Mouse (Mus musculus): ENCODE data around the gene Aatk.
A peak's percentile ranks its signal among the peaks of the same experiment; 100 is the strongest.

Aatk gene

DNA sequence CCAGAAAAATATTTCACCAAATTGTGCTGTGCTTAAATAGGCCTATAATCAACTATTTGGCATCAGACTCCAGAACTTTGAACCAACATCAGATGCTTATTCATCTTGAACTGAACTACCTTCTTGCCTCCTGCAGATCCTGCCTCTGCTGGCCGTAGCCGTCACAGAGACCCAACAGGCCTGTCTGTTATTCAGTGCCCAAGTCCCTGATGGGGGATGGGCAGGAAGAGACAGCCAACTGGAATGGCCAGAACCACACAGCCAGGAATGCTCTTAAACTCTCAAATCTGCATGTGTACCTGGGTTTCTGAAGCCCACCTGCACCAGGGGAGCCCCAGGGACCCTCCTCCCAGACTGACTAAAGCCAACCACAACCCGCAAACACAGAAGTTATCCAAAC, 20.0 kb downstream of the Aatk start:
- no peak for DNase-seq (ENCODE audit: extremely low spot score, low spot score)

DNA sequence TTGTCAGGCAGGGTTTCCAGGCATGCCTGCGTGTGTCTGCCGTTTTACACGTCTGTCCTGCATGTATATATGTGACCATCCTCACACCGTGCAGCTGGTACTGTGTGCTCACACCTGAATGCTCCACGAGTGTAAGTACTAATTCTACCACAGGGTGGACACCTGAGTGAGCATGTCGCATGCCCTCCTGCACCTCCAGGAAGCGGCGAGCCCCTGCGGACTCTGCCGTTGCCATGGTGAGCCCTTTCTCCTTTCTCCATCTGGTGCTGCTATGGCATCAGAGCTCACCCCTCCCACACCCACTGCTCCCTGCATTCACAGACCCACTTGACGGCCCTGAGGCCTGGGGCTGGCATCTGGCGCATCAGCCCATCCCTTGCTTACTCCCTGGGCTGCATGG, 24.1 kb downstream of the Aatk start:
- DNase-seq (ENCODE audit: extremely low spot score, low spot score): no peak

DNA sequence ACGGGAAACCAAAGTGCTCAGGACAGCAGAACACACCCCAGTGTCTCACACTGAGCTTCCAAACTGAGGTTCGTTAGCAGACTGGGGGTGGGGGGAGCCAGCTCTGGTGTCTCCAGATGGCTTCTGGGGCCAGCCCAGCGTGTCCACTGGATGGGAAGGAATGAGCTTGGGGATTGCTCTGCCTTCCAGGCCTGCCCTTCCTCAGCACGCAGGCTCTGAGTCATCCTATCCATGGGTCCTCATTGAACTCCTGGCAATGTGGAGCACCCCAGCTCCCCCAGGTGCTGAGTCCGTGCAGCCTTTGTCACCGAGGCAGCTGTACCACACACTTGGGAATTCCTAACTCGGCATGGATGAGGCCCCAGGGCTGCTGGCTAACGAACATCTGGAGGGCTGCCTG, 24.8 kb downstream of the Aatk start:
- no peak for DNase-seq (ENCODE audit: extremely low spot score, low spot score)

DNA sequence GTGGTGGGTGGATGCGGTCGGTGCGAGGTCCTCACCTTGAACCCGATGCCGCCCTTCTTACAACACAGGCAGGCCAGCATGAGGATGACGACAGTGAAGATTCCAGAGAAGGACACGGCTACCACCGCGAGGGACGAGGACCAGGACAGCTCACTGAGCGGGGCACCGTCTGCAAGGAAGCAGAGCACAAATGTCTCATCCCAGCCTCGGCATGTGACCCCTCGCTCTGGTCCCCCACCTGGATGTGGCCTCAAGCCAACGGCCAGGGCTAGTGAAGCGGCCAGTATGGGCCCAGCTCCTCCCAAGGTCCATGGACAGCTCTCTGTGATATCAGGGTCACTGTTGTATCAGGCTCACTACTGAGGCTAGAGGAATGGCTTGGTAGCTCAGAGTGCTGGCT, 25.6 kb downstream of the Aatk start:
- no peak for DNase-seq (ENCODE audit: extremely low spot score, low spot score)

DNA sequence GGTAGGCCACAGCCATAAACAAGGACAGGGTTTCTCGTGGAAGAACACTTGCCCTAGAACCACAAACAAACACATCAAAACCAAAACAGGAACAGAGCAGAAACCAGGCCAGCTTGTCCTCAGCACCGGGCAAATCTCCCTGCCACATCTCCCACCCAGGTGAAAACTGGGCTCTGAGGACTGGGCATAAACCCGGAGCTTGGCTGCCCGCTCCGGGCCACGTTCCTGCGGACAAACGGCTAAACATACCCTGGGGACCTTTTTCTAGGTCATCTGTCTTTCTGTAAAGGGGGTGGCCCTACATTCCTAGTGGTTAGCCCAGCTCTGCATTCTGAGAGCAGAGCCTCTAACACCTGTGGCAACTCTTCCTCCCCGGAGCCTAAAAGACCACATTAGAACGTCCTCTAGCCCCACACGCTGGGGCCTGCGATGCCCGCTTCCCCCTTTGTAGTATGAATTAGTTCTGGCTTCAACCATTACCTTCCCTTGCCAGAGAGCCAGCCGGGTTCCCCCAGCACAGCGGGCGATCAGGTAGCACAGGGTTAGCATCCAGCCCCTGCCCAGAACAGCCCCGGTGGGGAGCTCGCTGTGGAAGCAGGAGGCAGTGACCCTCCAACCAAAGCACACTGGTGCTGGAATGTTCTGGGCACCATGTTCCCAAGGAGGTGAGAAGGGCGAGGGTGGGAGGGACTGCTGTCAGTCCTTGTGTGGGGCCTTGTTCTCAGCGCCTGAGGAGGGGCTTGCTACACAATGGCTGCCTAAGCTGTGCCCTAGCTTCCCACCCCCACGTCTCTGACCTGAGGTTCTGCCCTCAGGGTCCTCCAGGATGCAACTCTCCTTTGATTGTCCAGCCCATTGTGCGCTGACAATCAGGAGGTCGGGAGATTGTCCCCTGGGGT, 27.2 kb downstream of the Aatk start:
- no peak for DNase-seq (ENCODE audit: extremely low spot score, low spot score)

DNA sequence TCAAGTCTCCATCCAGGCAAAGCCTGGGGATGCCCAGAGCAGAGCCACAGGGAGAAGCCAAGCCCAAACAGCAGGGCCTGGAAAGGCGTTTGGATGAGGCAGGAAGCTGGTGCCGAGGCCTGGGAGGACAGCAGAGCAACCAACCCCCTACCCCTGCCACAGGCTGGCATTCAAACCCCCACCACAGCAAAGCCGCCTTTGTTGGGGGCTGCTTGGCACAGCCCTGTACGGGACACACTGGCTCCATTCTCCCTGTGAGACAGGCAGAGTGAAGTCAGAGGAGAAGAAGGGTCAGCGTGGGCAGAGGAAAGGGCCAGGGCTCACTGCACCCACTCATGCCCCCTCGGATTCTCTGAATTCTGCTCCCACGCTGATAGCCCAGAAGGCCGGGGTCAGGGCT, 30.0 kb downstream of the Aatk start:
- DNase-seq (ENCODE audit: extremely low spot score, low spot score): no peak

DNA sequence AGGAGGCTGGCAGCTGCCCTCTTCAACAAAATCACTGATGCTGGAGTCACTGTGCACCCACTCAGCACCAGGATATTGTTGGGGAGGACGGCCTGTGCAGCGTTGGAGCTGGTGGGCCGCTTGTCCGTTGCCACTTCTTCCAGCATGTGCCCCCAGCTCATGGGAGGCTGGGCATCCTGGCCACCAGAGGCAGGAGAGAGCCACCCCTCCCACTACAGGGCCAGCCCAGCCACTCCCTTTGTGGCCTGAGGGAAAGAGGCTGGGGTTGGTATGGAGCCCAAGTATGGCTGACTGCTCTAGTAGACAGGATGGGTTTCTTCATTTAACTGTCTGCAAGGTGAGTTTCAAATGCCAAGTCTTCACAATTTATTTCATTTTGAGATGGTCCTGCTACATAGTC, 32.2 kb downstream of the Aatk start:
- no peak for DNase-seq (ENCODE audit: extremely low spot score, low spot score)

DNA sequence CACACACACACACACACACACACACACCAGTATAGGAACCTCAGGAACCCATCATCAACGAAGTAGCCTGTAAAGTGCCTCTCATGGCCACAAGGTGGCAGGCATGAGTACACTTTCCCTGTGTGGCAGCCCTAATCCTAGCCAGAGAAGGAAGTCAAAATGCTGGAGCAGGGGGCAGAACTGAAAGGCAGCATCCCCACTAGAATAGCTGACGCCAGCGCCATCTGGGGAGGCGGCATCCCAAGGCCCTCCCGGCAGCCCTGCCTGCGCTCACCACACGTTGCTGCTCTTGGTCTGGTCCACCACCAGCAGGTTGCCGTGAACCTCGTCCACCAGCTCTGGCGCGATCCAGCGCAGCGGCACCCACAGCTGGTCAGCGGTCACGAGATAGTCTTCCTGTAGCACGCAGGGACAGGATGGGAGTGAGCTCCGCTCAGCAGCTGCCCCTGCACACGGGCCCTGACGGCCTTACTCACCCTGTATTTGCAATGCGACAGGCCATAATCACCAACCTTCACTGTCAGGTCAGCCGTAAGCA, 33.7 kb downstream of the Aatk start:
- peak; percentile 88 for DNase-seq (ENCODE audit: extremely low spot score, low spot score)

DNA sequence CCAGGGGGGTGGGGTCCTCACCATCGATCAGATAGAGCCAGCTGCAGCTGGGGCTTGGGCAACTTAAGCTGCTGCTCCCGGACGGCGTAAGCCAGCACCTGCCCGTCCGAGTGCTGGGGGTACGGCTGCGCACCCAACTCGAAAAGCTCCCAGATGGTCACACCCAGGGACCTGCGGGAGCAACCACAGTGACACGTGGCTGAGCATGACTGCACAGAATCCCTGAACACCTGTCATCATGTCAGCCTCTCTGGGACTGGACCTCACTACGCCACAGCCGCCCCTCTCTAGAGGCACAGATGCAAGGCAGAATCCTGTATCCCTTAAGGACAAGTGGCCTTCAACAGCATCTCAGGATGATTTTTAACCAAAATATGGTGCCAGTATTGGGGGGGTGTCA, 34.3 kb downstream of the Aatk start:
- no peak for DNase-seq (ENCODE audit: extremely low spot score, low spot score)

DNA sequence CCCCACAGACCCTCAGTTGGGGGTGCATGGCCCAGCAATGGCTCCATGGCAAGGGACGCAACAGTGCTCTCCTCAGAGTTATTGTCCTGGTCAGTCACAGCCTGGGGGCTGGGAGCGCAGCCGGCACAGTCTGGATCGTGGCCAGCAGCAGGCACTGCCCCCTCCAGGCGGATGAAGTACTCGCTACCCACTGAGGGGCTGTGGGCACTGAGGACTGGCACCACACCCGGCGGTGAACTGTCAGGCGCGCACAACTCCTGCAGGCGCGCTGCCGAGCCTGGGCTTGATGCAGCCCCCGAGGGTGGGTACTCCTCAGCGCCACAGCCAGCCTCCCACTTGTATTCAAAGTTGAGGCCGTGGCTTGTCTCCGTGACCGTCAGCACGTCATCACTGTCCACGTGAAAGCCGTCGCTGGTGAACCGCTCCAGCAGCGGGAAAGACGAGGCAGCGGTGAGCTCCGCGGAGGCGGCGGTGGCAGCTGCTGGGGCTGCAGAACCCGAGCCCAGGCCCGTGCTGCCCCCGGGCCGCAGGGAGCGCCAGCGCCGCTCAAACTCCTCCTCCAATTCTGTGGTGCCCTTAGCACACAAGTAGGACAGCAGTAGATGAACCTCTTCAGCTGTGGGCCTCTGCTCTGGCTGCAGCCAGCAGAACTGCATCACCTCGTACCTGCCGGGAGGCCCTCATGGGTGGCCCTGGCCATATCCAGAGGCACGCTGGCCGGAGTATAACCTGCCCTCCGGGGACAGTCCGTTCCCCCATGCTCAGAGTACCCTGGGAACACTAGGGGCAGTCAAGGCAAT, 35.0 kb downstream of the Aatk start:
- DNase-seq (ENCODE audit: extremely low spot score, low spot score): peak; percentile 35

DNA sequence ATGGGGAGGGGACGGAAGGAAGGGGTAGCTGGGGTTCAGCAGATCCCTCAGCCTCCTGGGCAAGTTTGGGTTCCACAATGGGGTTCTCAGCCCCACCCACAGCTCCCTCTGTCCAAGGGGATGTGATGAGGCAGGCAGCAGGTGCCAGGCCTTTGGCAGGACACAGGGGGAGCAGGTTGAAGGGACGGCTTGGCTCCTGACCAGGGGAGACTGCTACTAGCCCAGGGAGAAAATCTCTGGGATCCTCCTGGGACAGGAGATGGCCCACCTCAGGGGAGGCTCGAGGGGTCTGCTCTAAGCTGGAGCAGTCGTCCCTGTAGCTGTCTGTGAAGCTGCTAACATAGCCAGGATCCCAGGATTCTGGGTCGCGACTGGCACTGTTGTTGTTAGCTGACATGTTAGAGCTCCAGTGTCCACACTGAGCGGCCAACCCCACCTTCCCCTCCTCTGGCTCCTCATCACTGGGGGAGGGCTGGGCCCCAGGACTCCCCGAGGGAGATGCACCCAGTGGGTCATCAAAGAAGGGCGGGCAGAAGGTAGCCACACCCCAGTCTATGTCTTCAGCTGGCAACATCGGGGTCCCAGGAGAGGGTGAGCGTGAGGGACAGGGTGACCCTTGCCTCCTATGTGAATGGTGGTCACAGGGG, 35.7 kb downstream of the Aatk start:
- DNase-seq (ENCODE audit: extremely low spot score, low spot score): no peak

DNA sequence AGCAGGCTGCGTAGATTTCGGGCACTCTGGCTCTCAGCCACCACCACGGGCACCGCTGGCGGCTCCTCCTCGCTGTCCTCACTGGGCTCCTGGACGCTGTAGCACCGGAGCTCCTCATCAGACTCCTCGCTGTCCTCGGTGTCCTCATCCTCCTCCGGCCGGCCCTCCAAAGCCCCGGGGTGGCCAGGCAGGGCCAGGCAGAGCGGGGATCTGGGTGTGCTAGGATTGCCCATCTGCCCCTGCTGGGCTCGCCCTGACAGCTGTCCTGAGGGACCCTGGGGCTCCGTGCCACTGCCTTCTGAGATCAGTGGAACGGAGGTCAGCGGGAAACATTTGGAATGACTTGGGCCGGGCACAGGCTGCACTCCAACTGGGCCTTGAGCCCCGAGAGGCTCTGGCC, 37.0 kb downstream of the Aatk start:
- DNase-seq (ENCODE audit: extremely low spot score, low spot score): no peak

DNA sequence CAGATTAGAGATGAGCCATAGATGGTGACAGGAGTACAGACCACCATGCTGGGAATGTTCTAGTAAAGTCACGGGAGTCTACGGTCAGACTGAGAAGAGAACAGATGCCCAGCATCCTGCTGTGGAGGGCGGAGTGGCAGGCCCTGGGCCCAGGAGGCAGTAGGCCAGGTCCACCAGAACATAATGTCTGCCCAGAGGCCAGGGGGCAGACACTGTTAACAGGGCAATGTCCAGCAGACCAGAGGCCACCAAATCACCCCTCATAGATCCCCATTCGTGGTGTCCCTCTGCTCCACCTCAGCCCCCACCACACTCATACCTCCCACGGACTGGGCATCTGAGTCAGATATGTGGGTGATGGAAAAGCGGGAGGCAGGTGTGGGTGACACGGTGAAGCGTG, 38.0 kb downstream of the Aatk start:
- DNase-seq (ENCODE audit: extremely low spot score, low spot score): no peak

DNA sequence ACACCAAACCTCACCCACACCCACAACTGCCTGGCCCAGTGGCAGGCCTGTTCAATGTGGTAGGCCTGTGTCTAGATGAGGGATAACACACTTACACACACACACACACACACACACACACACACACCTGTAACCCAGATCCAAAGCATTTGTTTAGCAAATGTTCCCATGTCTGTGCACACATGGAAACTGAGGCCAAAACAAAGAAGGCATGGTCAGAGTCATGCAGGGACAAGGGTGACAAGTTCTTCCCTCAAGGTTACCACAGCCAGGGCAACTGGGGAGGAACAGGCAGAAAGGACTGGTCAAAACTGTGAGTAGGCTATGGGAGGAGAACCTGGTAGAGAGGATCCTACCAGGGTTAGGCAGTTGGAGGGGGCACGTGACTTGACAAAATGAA, 38.5 kb downstream of the Aatk start:
- DNase-seq (ENCODE audit: extremely low spot score, low spot score): no peak

DNA sequence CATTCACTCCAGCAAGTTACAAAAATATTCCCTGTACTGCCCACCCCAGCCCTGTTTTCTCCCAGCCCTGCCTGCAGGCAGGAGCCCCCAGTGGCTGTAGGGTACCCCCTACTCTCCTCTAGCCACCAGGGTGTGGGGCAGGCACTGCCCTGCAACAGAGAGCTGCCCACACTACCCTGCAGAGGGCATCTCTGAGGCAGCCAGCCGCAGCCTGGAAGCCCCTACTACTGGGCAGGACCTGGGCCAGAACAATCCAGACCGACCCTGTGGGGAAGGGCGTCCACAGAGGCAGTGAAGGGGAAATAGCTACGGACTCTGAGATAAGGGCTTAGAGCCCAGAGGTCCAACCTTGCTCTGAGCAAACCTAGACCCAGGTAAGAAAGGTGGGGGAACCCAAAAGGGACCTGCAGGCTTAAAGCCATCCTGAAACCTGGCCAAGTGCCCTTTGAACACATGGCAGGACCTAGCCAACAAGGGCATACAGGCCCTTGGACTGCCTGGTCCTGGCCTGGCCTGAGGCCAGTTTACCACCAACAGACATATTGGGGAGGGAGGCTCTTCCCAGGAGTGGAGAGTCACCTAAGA, 39.4 kb downstream of the Aatk start:
- DNase-seq (ENCODE audit: extremely low spot score, low spot score): no peak

DNA sequence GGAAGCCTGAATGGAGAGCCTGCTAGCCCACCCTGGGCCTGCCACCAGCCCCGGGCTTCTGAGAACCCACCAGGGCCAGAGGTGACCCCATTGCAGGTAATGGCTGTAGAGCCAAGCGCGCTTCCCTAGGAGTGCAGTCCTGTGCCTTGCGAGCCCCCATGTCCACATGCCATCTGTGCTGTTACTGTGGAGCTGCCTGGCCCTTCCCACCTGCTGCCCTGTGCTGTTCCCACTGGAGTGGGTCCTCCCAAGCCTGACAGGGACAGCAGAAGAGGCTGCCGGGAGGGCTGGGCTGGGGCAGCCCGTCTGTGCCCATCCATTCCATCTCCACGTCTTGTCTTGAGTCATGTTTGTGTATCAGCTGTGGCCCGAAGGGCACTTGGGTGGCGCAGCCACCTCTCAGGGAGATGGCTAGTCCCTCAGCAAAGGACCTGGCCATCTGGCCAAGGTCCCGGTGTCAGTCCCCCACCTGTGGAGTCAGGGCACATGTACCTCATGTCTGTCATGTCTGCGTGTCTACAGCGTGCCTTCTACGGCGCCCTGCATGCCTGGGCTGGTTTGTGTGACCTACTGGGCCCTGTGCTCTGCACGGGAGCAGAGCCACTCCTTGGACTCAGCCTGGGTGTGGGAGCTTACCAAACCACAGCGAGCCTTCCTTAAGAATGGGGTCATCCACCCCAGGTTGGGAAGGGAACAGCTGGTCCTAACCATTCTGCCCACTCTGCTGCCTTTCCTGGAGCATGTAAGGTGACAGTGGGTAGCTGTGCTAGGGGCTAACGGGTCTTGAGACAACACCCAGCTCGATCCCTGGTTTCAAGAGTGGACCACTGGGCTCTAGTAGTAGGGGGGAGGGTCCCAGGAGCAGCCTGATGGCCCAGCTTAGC, 41.3 kb downstream of the Aatk start:
- DNase-seq (ENCODE audit: extremely low spot score, low spot score): no peak

DNA sequence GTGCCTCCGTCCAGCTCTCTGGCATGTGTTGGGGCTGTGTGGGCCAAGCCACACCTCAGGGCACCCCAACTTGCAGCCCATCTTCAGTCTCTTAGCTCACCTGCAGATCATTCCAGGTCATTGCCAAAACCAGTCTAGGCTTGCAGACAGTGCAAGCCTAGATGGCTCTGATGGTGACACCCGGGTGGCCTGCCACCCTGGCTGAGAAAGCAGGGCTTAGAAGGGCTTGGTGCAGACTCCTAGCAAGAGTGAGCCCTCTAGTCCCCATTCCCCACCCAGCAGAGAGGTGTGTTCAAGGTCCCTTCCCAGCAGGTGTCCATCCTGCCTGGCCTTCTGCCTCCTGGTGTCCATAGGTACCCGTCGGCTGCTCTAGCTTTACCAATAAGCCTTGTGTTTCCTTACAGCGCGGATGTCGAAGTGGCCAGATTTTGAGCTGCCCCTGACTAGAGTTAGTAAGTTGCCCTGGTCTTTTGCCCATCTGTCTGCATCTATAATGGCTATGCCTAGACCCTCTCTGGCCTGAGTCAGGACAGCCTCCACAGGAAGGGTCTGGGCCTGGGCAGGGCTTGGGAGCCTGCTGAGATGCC, 44.2 kb downstream of the Aatk start:
- DNase-seq (ENCODE audit: extremely low spot score, low spot score): no peak

DNA sequence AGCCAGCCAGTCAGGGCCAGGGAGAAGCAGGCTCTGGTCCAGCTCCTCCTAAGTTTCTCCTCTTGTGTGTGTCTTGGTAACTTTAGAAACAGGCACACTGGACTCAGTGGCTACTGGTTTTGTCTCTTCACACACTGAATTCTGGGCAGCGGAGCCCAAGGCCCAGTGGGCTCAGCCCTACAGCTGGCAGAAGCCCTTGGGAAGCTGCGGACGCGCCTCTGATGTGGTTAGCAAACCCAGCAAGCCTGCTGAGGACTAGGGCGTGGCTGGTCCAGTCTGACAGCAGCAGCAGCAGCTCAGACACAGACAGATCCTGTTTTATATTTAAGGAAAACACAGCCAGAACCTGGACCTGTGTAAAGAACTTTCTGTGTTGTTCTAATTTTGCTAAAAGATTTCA, 44.9 kb downstream of the Aatk start:
- no peak for DNase-seq (ENCODE audit: extremely low spot score, low spot score)

DNA sequence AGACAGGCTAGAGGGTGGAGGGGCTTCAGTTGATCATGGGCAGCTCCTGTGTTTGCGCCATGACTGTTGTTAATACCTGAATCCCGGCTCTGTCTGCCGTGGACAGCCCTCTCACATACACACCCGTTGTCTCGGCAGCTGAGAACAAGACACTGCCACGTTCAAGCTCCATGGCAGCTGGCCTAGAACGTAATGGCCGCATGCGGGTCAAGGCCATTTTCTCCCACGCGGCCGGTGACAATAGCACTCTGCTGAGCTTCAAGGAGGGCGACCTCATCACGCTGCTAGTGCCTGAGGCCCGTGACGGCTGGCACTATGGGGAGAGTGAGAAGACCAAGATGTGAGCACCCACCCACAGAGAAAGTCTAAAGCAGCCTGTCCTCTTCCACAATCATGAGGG, 49.6 kb downstream of the Aatk start:
- no peak for DNase-seq (ENCODE audit: extremely low spot score, low spot score)

DNA sequence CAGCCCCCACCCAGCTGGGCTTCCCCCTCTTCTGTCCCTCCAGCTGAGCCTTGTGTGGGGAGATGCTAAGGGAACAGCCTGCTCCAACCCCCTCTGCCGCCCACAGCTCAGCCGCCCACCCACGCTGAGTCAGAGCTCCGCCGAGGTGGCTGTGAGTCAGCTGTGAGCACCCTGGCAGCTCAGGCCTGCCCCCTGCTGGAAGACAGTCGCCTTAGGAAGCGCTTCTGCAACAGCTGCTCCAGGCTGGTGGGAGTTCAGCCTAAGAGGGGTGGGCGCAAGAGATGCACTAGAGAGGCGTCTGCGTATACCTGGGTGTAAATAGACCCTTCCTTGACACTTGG, 55.7 kb downstream of the Aatk start:
- DNase-seq (ENCODE audit: extremely low spot score, low spot score): peak; percentile 91

Measured in neural tube, embryonic 10.5 days (tissue).